Mouse (Mus musculus) forebrain, embryonic 15.5 days (tissue): ENCODE measurements around the gene Sult6b2. TPM values are rescaled to one million over a fixed set of nuclear protein-coding genes. Genes with fewer than 3 reads are reported as not detected.

Experiments
- ATAC-seq: fragments of 200-750 bp; cut with Nextera tagmentation; replicated peaks from 2 replicates; pipeline ENCODE4 v1.8.0; 2017; ENCODE audit warnings: mild to moderate bottlenecking, moderate TSS enrichment, moderate library complexity
- H3K27ac ChIP-seq: fragments of 300-500 bp; sonication (generic); replicated peaks from 2 replicates; pipeline ENCODE4 v1.5.1; 2015; ENCODE audit warnings: mild to moderate bottlenecking, inconsistent platforms
- H3K27me3 ChIP-seq: fragments of 300-500 bp; sonication (generic); 2 replicates; pipeline ENCODE4 v1.6.1; 2015; ENCODE audit warnings: inconsistent platforms
- H3K36me3 ChIP-seq: fragments of 300-500 bp; sonication (generic); 2 replicates; pipeline ENCODE4 v1.6.1; 2015; ENCODE audit warnings: mild to moderate bottlenecking, inconsistent platforms
- H3K4me1 ChIP-seq: fragments of 300-500 bp; sonication (generic); 2 replicates; pipeline ENCODE4 v1.6.1; 2015; ENCODE audit warnings: inconsistent platforms
- H3K4me2 ChIP-seq: fragments of 300-500 bp; sonication (generic); replicated peaks from 2 replicates; pipeline ENCODE4 v1.6.1; 2015; ENCODE audit warnings: mild to moderate bottlenecking, inconsistent platforms
- H3K4me3 ChIP-seq: fragments of 300-500 bp; sonication (generic); 2 replicates; pipeline ENCODE4 v1.5.1; 2015; ENCODE audit warnings: mild to moderate bottlenecking, inconsistent platforms
- H3K9ac ChIP-seq: fragments of 300-500 bp; sonication (generic); replicated peaks from 2 replicates; pipeline ENCODE4 v1.6.1; 2015; ENCODE audit warnings: mild to moderate bottlenecking, inconsistent platforms
- H3K9me3 ChIP-seq: fragments of 300-500 bp; sonication (generic); 2 replicates; pipeline ENCODE4 v1.6.1; 2016; ENCODE audit warnings: inconsistent platforms
- WGBS: fragments of 180-500 bp; shearing (Covaris S2); methylation state at CpG from one replicate; pipeline ENCODE4 v1.1.7; 2015; ENCODE audit warnings: mixed read lengths; 5-methylcytosine and 5-hydroxymethylcytosine counted together
- polyA plus RNA-seq: library from polyadenylated mRNA; unstranded; fragments of >200 nt; fragmentation: Nextera tagmentation; extraction: Ambion mirVana; gene quantifications from 2 replicates; pipeline ENCODE4 v1.2.1, GENCODE M21; 2015

The Sult6b2 gene
- polyA plus RNA-seq, 1 experiment from 2014 or later, result 0.34 TPM

DNA sequence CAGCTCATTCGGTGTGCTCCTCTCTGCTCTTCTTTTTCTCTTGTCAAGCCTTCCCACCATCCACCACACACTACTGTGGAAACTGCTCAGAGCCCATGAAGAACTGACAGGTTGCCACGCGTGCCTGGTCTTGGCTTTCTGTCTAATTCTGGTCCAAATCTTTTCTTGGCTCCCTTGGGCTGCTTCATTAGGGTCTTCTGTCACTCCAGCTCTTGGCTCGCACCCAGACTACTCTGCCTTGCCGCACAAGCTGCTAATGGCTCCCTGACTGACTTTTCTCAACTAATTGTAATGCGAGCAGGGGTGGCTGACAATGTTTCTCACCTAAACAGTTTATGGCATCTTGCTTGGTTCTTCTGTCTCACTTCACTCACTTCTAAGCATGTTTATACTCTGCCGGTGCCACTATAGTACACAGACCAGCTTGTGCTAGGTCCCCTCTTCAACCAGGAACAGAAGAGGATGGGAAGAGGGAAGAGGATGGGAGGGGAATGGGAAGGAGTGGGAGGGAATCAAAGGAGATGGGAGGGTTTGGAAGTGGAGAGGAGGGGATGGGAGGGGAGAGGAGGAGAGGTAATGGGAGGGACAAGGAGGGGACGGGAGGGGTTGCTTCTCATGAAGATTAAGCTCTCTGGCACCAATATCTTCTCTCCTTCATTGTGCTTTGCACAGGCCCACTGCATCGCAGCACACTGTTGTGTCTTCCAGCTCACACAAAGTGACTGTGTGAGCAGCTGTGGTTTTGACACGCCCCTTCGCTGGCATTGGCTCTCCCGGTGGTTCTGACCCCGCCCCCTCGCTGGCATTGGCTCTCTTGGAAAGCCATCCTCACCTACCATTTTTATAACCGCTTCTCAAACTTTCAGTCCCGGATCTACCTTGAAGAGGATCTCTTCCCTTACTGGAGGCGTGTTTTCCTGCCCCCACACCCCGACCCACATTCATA, 16.0 kb downstream of the Sult6b2 start:
- Histone ChIP-seq H3K27me3 (no peaks in the 10 kb centered on the region), H3K4me2 (no peak overlapping the region), H3K27ac (peak overlapping the region; percentile 16), H3K4me1 (peaks cover 11% of the 10 kb centered on the region), H3K9me3 (no peaks in the 10 kb centered on the region), H3K36me3 (no peaks in the 10 kb centered on the region), H3K9ac (no peak overlapping the region), H3K4me3 (no peak overlapping the region)
- 46% methylated on average over 18 of the region's 18 CpGs for WGBS
- ATAC-seq, result peak; percentile 74

DNA sequence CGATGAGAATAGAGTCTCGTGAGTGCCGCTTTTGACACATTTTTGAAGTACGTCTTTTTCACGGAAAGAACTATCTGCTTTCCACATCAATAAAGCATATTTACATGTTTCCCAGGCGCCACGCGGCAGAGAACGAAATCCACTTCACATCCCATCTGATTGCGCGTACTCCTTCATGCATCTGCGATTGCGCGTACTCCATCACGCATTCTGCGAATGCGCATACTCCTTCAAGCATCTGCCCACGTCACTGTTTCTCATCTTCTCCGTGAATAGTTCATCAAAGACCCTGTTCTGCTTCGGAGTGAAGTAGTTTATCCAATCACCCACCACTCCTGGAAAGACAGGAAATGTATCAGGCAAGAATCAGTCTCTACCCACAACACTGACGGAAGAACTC, 18.2 kb downstream of the Sult6b2 start:
- H3K36me3 ChIP-seq, result no peaks in the 10 kb centered on the region
- 0 out of 2 replicates have a peak, but pooled peaks cover 3% of the 10 kb centered on the region for H3K27me3 ChIP-seq
- no peak overlapping the region for H3K4me2 ChIP-seq
- 88% methylated on average over 21 of the region's 21 CpGs for WGBS
- no peaks in the 10 kb centered on the region for H3K9me3 ChIP-seq
- ATAC-seq, result no peak
- peaks cover 18% of the 10 kb centered on the region for H3K4me1 ChIP-seq
- H3K9ac ChIP-seq, result no peak overlapping the region
- no peak overlapping the region for H3K4me3 ChIP-seq
- H3K27ac ChIP-seq, result no peak overlapping the region

DNA sequence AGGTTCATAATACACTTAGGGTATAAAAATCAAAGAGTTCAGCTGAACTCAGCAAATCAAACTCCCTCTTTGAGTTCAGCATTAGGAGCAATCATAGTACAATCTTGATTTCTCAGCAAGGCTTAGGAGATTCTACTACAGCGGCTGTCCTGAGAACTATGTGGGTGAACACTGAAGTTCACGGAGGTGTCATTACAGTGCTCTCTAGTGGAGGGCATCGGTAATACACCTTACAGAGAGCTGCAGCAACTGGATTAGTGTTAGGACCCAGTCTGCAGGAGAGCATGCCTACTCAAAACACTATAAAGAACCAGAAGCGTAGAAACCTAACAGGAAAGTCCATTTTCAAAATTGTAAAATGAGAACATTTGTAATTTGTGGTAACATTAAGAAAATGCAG, 19.0 kb downstream of the Sult6b2 start:
- Histone ChIP-seq H3K27ac (no peak overlapping the region), H3K4me2 (no peak overlapping the region), H3K4me3 (no peak overlapping the region), H3K4me1 (peaks cover 24% of the 10 kb centered on the region), H3K9me3 (no peaks in the 10 kb centered on the region), H3K9ac (no peak overlapping the region), H3K27me3 (0 out of 2 replicates have a peak, but pooled peaks cover 3% of the 10 kb centered on the region), H3K36me3 (no peaks in the 10 kb centered on the region)
- 36% methylated on average over 4 of the region's 4 CpGs for WGBS
- no peak for ATAC-seq

DNA sequence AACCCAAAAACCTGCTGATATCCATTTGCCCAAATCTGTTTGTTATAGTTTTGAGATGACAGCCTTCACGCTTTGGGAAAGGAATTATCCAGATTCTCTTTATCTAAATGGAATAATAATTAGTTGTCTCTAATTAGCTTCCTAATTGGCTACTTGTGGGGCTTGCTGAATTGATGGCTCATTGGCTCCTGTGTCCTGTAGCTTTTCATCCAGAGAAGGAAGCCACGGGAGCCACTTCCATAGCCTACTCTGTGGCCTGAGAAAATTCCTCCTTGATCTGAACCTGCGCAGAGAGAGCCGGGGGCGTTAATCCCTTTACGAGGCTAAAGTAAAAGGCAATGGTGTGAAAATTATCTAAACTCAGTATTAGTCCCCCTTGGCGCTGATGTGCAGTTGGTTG, 23.0 kb downstream of the Sult6b2 start:
- Histone ChIP-seq H3K27ac (peak overlapping the region; percentile 41; the same call in 1 of the 2 replicates), H3K9ac (no peak overlapping the region), H3K4me1 (peaks cover 25% of the 10 kb centered on the region), H3K4me2 (no peak overlapping the region), H3K4me3 (no peak overlapping the region), H3K36me3 (no peaks in the 10 kb centered on the region), H3K9me3 (no peaks in the 10 kb centered on the region), H3K27me3 (0 out of 2 replicates have a peak, but pooled peaks cover 3% of the 10 kb centered on the region)
- 7% methylated on average over 7 of the region's 7 CpGs for WGBS
- ATAC-seq, result peak; percentile 57

DNA sequence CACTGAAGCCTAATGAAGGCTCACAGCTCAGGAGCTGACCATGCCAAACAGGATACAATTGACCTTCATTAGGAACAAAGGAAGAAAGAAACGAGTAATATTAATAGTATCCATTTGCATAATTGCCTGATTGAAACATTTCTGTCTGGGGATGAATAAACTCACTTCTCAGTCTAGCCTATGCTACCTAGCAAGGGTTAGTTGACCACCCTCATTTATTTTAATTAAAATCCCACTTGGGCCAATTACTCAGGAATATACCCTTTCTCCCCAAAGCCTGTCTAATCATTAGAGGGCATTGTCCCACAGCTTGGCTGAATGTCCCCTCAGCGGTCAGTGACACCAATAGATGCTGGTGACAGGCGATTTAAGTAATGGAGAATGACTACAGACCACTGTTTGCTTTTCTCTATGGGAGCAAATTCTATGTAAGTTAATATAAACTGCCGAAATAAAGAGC, 23.7 kb downstream of the Sult6b2 start:
- WGBS, result 12% methylated on average over 4 of the region's 4 CpGs
- no peak overlapping the region for H3K9ac ChIP-seq
- 0 out of 2 replicates have a peak overlapping the region, but pooled peaks have one; percentile 29 for H3K27ac ChIP-seq
- ATAC-seq, result peak; percentile 70
- no peak overlapping the region for H3K4me3 ChIP-seq
- peaks cover 25% of the 10 kb centered on the region for H3K4me1 ChIP-seq
- peaks cover 1% of the 10 kb centered on the region; the same call in 1 of the 2 replicates for H3K36me3 ChIP-seq
- H3K27me3 ChIP-seq, result 0 out of 2 replicates have a peak, but pooled peaks cover 3% of the 10 kb centered on the region
- H3K9me3 ChIP-seq, result no peaks in the 10 kb centered on the region
- H3K4me2 ChIP-seq, result no peak overlapping the region

DNA sequence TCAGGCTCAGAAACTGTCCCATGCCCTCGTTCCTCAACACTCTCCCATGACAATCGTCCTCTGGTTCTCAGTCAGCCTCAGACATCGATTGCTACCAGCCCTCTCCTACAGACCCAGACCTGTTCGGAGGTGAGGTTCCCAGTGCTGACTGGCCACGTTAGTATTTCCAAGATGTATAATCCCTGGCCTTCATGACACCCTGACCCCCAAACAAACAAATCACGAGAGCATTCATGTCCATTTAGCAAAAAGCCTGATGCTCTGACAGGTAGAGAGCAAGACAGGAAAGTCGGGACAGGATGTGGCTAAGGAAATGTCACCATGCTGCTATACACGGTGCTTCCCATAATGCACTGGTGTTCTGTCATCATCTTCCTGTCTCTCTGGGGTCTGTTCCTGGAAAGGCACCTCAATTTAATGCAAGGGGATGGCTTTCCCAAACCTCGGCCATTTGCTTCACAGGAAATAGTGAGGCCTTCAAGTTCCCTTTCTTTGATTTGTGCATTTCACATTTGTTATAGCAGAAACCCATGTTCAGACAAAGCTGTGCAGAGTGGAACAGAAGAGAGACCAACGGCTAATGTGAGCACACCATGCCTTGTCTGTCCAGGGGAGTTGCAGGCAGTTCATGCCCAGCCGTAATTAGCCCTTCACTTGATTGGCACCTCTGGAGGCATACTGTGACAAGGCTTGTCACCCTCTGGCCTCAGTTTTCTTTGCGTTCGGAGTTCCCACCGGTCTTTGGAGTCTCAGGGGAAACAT, 24.3 kb downstream of the Sult6b2 start:
- Histone ChIP-seq H3K9me3 (no peaks in the 10 kb centered on the region), H3K4me1 (peaks cover 25% of the 10 kb centered on the region), H3K27ac (peak overlapping the region; percentile 29; the same call in 1 of the 2 replicates), H3K36me3 (peaks cover 3% of the 10 kb centered on the region; the same call in 1 of the 2 replicates), H3K4me2 (no peak overlapping the region), H3K4me3 (no peak overlapping the region), H3K27me3 (0 out of 2 replicates have a peak, but pooled peaks cover 3% of the 10 kb centered on the region), H3K9ac (no peak overlapping the region)
- whole genome bisulfite sequencing, result 31% methylated on average over 14 of the region's 14 CpGs
- ATAC-seq, result peak; percentile 86

DNA sequence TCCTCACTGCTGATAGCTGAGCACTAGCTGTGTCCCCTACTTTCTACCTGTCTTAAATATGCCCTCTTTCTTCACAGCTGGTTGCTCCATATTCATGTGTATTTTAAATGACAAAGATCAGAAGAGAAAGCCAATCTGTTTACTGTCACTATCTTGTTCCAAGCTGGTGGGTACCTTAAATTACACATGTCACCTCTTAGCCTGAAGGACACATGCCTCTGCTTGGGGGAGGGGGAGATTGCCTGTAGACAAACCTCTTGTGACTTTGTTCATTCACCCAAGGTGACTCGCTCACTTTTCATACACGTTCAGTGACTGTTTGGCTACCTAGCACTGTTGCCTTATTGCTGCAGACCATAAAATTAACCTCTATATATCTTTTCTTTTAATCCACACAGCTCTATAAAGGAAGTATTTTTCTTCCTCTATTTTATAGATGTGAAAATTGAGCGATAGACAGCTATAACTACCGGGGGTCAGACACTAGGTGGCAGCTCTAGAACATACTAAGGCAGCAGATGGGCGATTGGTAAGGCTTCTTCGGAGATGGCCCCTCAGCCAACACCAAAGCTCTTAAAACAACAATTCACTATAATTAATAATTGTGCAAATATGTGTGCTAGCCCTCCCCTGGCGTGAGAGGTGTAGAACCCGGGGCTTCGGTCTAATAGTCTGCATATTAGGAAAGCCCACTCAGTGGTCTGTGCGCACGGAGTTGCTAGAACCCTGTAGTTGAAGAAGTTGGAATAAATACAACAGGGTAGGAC, 25.1 kb downstream of the Sult6b2 start:
- peak overlapping the region; percentile 29; the same call in 1 of the 2 replicates for H3K27ac ChIP-seq
- H3K4me3 ChIP-seq, result no peak overlapping the region
- no peak overlapping the region for H3K4me2 ChIP-seq
- 50% methylated on average over 11 of the region's 11 CpGs for WGBS
- H3K9me3 ChIP-seq, result no peaks in the 10 kb centered on the region
- H3K27me3 ChIP-seq, result 0 out of 2 replicates have a peak, but pooled peaks cover 3% of the 10 kb centered on the region
- peaks cover 6% of the 10 kb centered on the region; the same call in 1 of the 2 replicates for H3K36me3 ChIP-seq
- ATAC-seq, result peak; percentile 41; the same call in 1 of the 2 replicates
- H3K4me1 ChIP-seq, result peaks cover 25% of the 10 kb centered on the region
- no peak overlapping the region for H3K9ac ChIP-seq

DNA sequence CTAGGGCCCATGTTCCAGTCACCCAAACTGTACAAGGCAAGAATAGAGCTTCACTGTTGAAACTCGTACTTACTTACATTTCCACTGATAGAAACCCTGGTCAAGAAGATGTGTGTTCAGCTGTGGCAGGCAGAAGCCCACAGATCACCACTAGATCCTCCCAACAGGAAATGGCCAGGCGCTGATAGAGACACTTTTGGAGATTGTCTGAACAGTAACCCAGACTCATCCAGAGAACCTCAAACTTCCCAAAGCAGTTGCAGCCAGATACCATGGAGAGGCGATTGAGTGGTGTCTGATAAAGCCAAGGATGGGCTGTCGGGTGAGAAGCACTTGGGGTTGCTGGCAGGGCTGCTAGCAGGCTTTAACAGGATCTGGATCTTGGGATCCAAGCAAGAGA, 27.4 kb downstream of the Sult6b2 start:
- peaks cover 29% of the 10 kb centered on the region for H3K36me3 ChIP-seq
- WGBS, result 88% methylated on average over 4 of the region's 4 CpGs

DNA sequence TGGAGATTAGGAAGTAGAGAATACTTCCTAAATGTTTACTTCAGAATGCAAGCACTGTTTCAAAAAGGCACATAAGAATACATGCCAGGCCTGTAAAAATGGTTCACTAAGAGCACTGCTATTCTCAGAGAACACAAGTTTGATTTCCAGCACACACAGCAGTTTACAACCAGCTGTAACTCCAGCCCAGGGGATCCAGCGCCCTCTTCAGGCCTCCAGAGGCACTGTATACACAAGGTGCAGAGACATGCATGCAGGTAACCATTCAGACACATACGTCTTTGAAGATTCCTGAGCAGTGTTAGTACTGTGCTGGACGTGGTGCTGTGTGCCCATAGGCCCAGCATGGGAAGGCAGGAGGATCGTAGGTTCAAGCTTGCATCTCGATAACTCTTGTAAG, 30.7 kb downstream of the Sult6b2 start:
- Histone ChIP-seq H3K36me3 (peaks cover 54% of the 10 kb centered on the region), H3K9me3 (no peaks in the 10 kb centered on the region), H3K4me2 (no peak overlapping the region), H3K4me1 (no peaks in the 10 kb centered on the region), H3K9ac (no peak overlapping the region), H3K4me3 (no peak overlapping the region), H3K27ac (no peak overlapping the region), H3K27me3 (no peaks in the 10 kb centered on the region)
- 89% methylated on average over 5 of the region's 5 CpGs for WGBS
- no peak for ATAC-seq

More for the DNA sequence above, 27.4 kb downstream of the Sult6b2 start:
- Histone ChIP-seq H3K4me1 (peaks cover 25% of the 10 kb centered on the region), H3K9ac (no peak overlapping the region), H3K4me2 (no peak overlapping the region), H3K9me3 (no peaks in the 10 kb centered on the region), H3K4me3 (no peak overlapping the region), H3K27ac (no peak overlapping the region), H3K27me3 (no peaks in the 10 kb centered on the region)
- no peak for ATAC-seq

DNA sequence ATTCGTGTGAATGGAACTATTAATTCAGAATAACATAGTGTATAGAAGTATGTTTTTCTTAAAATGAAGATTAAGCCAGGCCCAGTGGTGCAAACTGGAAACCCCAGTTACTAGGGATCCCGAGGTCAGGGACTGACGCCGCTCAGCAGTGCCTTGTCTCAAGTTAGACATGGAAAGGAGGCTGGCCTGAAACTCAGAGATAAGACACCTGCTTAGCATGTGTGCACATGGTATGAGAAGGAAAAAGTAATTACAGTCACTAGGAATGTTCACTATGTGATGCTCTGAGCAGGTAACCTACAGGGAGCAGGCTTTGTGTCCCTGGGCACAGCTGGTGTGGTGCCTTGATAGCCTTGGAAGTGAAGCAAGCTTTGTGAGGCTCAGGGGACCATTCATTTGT, 32.7 kb downstream of the Sult6b2 start:
- Histone ChIP-seq H3K27me3 (no peaks in the 10 kb centered on the region), H3K9me3 (no peaks in the 10 kb centered on the region), H3K9ac (no peak overlapping the region), H3K4me2 (no peak overlapping the region), H3K36me3 (peaks cover 72% of the 10 kb centered on the region), H3K4me3 (no peak overlapping the region), H3K4me1 (no peaks in the 10 kb centered on the region), H3K27ac (no peak overlapping the region)
- no peak for ATAC-seq
- 96% methylated on average over 4 of the region's 4 CpGs for WGBS

DNA sequence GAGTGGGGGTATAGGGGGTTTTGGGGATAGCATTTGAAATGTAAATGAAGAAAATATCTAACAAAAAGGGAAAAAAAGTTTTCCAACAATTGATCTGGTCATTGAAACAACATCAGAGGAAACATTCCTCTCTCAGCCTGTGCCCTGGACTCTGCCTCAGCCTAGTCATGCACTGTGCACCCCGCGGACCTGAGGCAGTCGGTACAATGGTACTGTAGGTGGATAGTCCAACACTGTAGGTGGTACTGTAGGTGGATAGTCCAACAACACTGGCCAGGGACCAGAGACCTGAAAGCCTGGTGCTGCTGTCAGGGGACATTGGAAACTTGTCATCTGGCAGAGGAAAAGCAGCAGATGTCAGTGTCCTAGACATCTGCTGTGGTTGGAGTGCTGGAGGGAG, 34.4 kb downstream of the Sult6b2 start:
- Histone ChIP-seq H3K4me3 (no peak overlapping the region), H3K9me3 (no peaks in the 10 kb centered on the region), H3K27me3 (no peaks in the 10 kb centered on the region), H3K4me1 (no peaks in the 10 kb centered on the region), H3K9ac (no peak overlapping the region), H3K36me3 (peaks cover 86% of the 10 kb centered on the region), H3K27ac (no peak overlapping the region), H3K4me2 (no peak overlapping the region)
- 86% methylated on average over 3 of the region's 3 CpGs for WGBS
- ATAC-seq, result no peak
